Mouse (Mus musculus): ENCODE results near the gene Slc5a5.

- no peak for TF ChIP-seq CTCF (IDR thresholded peaks at IDR 0.05; ENCODE audit: control insufficient read depth, insufficient read depth, insufficient replicate concordance, low read depth, low read length)
- no peak for TF ChIP-seq POLR2A (IDR thresholded peaks at IDR 0.05; ENCODE audit: control insufficient read depth, low read depth, low read length)
These were observed 12.9 kb upstream of the Slc5a5 start for GRCm38 (mm10) chr8:70905463-70905830.
